Mouse (Mus musculus): ENCODE measurements around the gene Gm11213. TPM values are rescaled to one million over a fixed set of nuclear protein-coding genes. Genes with fewer than 3 reads are reported as not detected.

Gene Gm11213
- total and polyA plus RNA-seq, 3 experiments = not detected

GRCm38 (mm10) chr4:63569322-63569721 lies 35.7 kb downstream of the Gm11213 start:
- Histone ChIP-seq H3K36me3 (replicated peaks in 1 of 2; ENCODE audit: control insufficient read depth in 1 of 2, insufficient read depth in 1 of 2, low read length in 1 of 2) (peaks cover 66 to 91% of the 10 kb centered on the region in 2 experiments), H3K4me1 (ENCODE audit: control insufficient read depth in 1 of 2, insufficient read depth in 2 of 2) (no peaks in the 10 kb centered on the region), H3K79me2 (replicated peaks; ENCODE audit: control insufficient read depth, extremely low read depth, insufficient read depth, poor library complexity, severe bottlenecking) (no peaks in the 10 kb centered on the region), H3K4me2 (ENCODE audit: insufficient read depth, low read depth, poor library complexity, severe bottlenecking) (no peak overlapping the region), H3K4me3 (replicated peaks in 1 of 3; ENCODE audit: low read depth in 2 of 3, low read length in 2 of 3, poor library complexity in 1 of 3) (no peak overlapping the region), H3K27ac (ENCODE audit: insufficient read depth, low read depth) (no peak overlapping the region), H3K27me3 (replicated peaks) (no peaks in the 10 kb centered on the region), H3K9ac (ENCODE audit: insufficient read depth, low read depth) (no peak overlapping the region), H3K9me3 (replicated peaks; ENCODE audit: low read length) (peaks cover 12% of the 10 kb centered on the region)
- TF ChIP-seq GABPA (IDR thresholded peaks at IDR 0.05; ENCODE audit: insufficient replicate concordance, low read depth, low read length) (no peak), TCF12 (IDR thresholded peaks at IDR 0.05; ENCODE audit: low read depth, low read length) (no peak), ELF1 (IDR thresholded peaks at IDR 0.05; ENCODE audit: low read depth, low read length) (no peak), MAZ (IDR thresholded peaks at IDR 0.05; ENCODE audit: low read depth, low read length) (no peak), MEF2A (IDR thresholded peaks at IDR 0.05; ENCODE audit: borderline replicate concordance, low read depth, low read length) (no peak), HCFC1 (IDR thresholded peaks at IDR 0.05; ENCODE audit: low read depth, low read length) (no peak), ZKSCAN1 (IDR thresholded peaks at IDR 0.05; ENCODE audit: borderline replicate concordance, low read depth, low read length) (no peak), MAX (IDR thresholded peaks at IDR 0.05; ENCODE audit: low read length) (no peak), UBTF (IDR thresholded peaks at IDR 0.05; ENCODE audit: low read depth, low read length) (no peak), POLR2AphosphoS2 (IDR thresholded peaks at IDR 0.05; ENCODE audit: low read depth, low read length) (no peak), MYC (IDR thresholded peaks at IDR 0.05; ENCODE audit: low read depth, low read length) (no peak), ZMIZ1 (IDR thresholded peaks at IDR 0.05; ENCODE audit: low read depth, low read length) (no peak)
- in situ Hi-C loops (cut with MboI; ENCODE audit: low pct_ligation_motif_present, low pct_unique_long_range_greater_than_20kb, low sequenced_read_pairs) (loop anchor here (25.0 kb wide), 1 partner anchor 357 kb away; the partner anchor contains the start of gene Col27a1), dilution Hi-C loops (cut with MboI; ENCODE audit: extremely low pct_ligation_motif_present, extremely low pct_unique_long_range_greater_than_20kb, low sequenced_read_pairs) (no loop called here)
- no peak for DNase-seq (ENCODE audit: extremely low read depth)

GRCm38 (mm10) chr4:63567712-63568390 lies 37.2 kb downstream of the Gm11213 start:
- Histone ChIP-seq H3K4me3 (replicated peaks in 1 of 3; ENCODE audit: low read depth in 2 of 3, low read length in 2 of 3, poor library complexity in 1 of 3) (no peak overlapping the region), H3K79me2 (replicated peaks; ENCODE audit: control insufficient read depth, extremely low read depth, insufficient read depth, poor library complexity, severe bottlenecking) (no peaks in the 10 kb centered on the region), H3K9me3 (replicated peaks; ENCODE audit: low read length) (peaks cover 3% of the 10 kb centered on the region), H3K27me3 (replicated peaks) (no peaks in the 10 kb centered on the region), H3K27ac (ENCODE audit: insufficient read depth, low read depth) (no peak overlapping the region), H3K9ac (ENCODE audit: insufficient read depth, low read depth) (no peak overlapping the region), H3K4me2 (ENCODE audit: insufficient read depth, low read depth, poor library complexity, severe bottlenecking) (no peak overlapping the region), H3K4me1 (ENCODE audit: control insufficient read depth in 1 of 2, insufficient read depth in 2 of 2) (peaks cover 0 to 9% of the 10 kb centered on the region in 2 experiments; a peak in 2 of 4 replicates), H3K36me3 (replicated peaks in 1 of 2; ENCODE audit: control insufficient read depth in 1 of 2, insufficient read depth in 1 of 2, low read length in 1 of 2) (peaks cover 63 to 95% of the 10 kb centered on the region in 2 experiments)
- in situ Hi-C loops (cut with MboI; ENCODE audit: low pct_ligation_motif_present, low pct_unique_long_range_greater_than_20kb, low sequenced_read_pairs) (loop anchor here (25.0 kb wide), 1 partner anchor 356 kb away; the partner anchor contains the start of gene Col27a1), dilution Hi-C loops (cut with MboI; ENCODE audit: extremely low pct_ligation_motif_present, extremely low pct_unique_long_range_greater_than_20kb, low sequenced_read_pairs) (no loop called here)
- no peak for DNase-seq (ENCODE audit: extremely low read depth)
- no peak for TF ChIP-seq RCOR1 (conservative IDR thresholded peaks at IDR 0.05; ENCODE audit: low read depth, low read length)
- no peak for TF ChIP-seq IRF4 (IDR thresholded peaks at IDR 0.05; ENCODE audit: low read depth, low read length)
- no peak for TF ChIP-seq CHD2 (IDR thresholded peaks at IDR 0.05; ENCODE audit: low read length)
- no peak for TF ChIP-seq MAX (IDR thresholded peaks at IDR 0.05; ENCODE audit: low read length)
- no peak for TF ChIP-seq SIN3A (IDR thresholded peaks at IDR 0.05; ENCODE audit: low read length)
- no peak for TF ChIP-seq ZNF384 (IDR thresholded peaks at IDR 0.05; ENCODE audit: low read depth, low read length)
- no peak for TF ChIP-seq ZC3H11A (IDR thresholded peaks at IDR 0.05; ENCODE audit: low read depth, low read length)
- TF ChIP-seq ZKSCAN1 (IDR thresholded peaks at IDR 0.05; ENCODE audit: borderline replicate concordance, low read depth, low read length) = no peak
- no peak for TF ChIP-seq E2F4 (IDR thresholded peaks at IDR 0.05; ENCODE audit: insufficient replicate concordance, low read depth, low read length)
- TF ChIP-seq PAX5 (IDR thresholded peaks at IDR 0.05; ENCODE audit: low read length) = no peak
